Mouse (Mus musculus) layer of hippocampus, adult 9-10 months (tissue): ENCODE results near the gene Dnajc30.
"Not testable (repeated sequence)": the region's sequence is repeated elsewhere in the genome, so short reads cannot be mapped to it uniquely, and the experiment has no call there.

Source experiments
- DNase-seq: peaks from one replicate; pipeline ENCODE4 v3.0.0; 2022; ENCODE audit warnings: low spot score

Dnajc30 gene

GRCm38 (mm10) chr5:135064909-135065446 is 976 bp downstream of the Dnajc30 start, which contains the start of gene Bud23:
Gene Bud23, minus strand, starts transcription at chr5:135064959.
- not testable (repeated sequence) for DNase-seq

- no peak for DNase-seq
Measured at GRCm38 (mm10) chr5:135066008-135066407, 2.0 kb downstream of the Dnajc30 start.

- no peak for DNase-seq
Measured at GRCm38 (mm10) chr5:135070448-135070847, 6.4 kb downstream of the Dnajc30 start.

- no peak for DNase-seq
Measured at GRCm38 (mm10) chr5:135072061-135072460, 8.1 kb downstream of the Dnajc30 start.

GRCm38 (mm10) chr5:135072720-135073119 is 8.7 kb downstream of the Dnajc30 start:
- DNase-seq: no peak

GRCm38 (mm10) chr5:135073349-135074150 is 9.5 kb downstream of the Dnajc30 start:
- no peak for DNase-seq

GRCm38 (mm10) chr5:135075655-135076054 is 11.7 kb downstream of the Dnajc30 start:
- DNase-seq: no peak

GRCm38 (mm10) chr5:135076368-135076767 is 12.4 kb downstream of the Dnajc30 start:
- no peak for DNase-seq

- DNase-seq: peak; percentile 9
Measured at GRCm38 (mm10) chr5:135076931-135077505, 13.0 kb downstream of the Dnajc30 start.

GRCm38 (mm10) chr5:135077564-135078481 is 13.8 kb downstream of the Dnajc30 start, which contains the start of gene Vps37d:
Gene Vps37d, minus strand, starts transcription at chr5:135078266.
- peak; percentile 75 for DNase-seq

- peak; percentile 4 for DNase-seq
Measured at GRCm38 (mm10) chr5:135078482-135078810, 14.4 kb downstream of the Dnajc30 start.

GRCm38 (mm10) chr5:135079578-135079977 is 15.6 kb downstream of the Dnajc30 start:
- DNase-seq: no peak

GRCm38 (mm10) chr5:135080539-135080938 is 16.5 kb downstream of the Dnajc30 start:
- no peak for DNase-seq

GRCm38 (mm10) chr5:135086871-135087270 is 22.9 kb downstream of the Dnajc30 start:
- DNase-seq: no peak

GRCm38 (mm10) chr5:135089653-135090052 is 25.7 kb downstream of the Dnajc30 start, which contains the start of gene Mlxipl:
Gene Mlxipl, plus strand, starts transcription at chr5:135089890.
- no peak for DNase-seq

- DNase-seq: no peak
Measured at GRCm38 (mm10) chr5:135100981-135101380, 37.0 kb downstream of the Dnajc30 start.

GRCm38 (mm10) chr5:135103999-135104660 is 40.1 kb downstream of the Dnajc30 start:
- DNase-seq: no peak

GRCm38 (mm10) chr5:135106758-135107256 is 42.8 kb downstream of the Dnajc30 start:
- peak; percentile 31 for DNase-seq

- no peak for DNase-seq
Measured at GRCm38 (mm10) chr5:135107521-135108501, 43.8 kb downstream of the Dnajc30 start.

- no peak for DNase-seq
Measured at GRCm38 (mm10) chr5:135109017-135109416, 45.0 kb downstream of the Dnajc30 start.
